Mouse (Mus musculus) thymus, adult 2 months (tissue): ENCODE results near the gene Igbp1.

Experiments
- CTCF ChIP-seq: fragments of 200-500 bp; IDR thresholded peaks from 2 replicates; pipeline ENCODE4 v1.5.1; 2012; ENCODE audit warnings: mild to moderate bottlenecking, control low read depth, low read length, moderate library complexity, borderline replicate concordance; ENCODE audit not compliant: control insufficient read depth, poor library complexity, insufficient read depth; ENCODE audit errors: extremely low read depth
- POLR2A ChIP-seq: fragments of 200-500 bp; IDR thresholded peaks from 2 replicates; pipeline ENCODE4 v1.6.1; 2012; ENCODE audit warnings: mild to moderate bottlenecking, low read length, control low read depth, moderate library complexity; ENCODE audit not compliant: control insufficient read depth, poor library complexity, insufficient read depth; ENCODE audit errors: extremely low read depth

DNA sequence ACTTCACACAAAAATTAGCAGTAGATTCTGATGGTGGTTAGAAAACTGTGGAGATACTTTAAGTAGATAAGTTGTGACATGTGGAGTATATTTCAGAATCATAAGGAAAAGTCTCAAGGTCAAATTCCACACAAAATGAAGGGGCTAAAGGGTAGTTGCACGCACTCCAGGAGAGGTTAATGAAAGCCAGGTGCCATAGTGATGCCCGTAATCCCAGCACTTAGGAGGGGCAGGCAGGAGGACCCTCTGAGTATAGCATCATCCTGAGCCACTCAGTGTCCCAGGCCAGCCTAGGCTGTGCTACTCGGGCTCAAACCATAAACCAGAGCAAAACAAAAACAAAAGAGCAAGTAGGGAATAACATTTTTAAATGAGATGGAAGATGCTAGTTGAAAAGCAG, 15.8 kb downstream of the Igbp1 start:
- TF ChIP-seq CTCF: no peak
- no peak for TF ChIP-seq POLR2A
